Mouse (Mus musculus): Measurements from ENCODE around the gene Pip5k1b.

Pip5k1b gene

GRCm38 (mm10) chr19:24307271-24308221 is 248.1 kb downstream of the Pip5k1b start:
- no peak for DNase-seq (ENCODE audit: low read depth, low spot score)

- no peak for DNase-seq (ENCODE audit: low read depth, low spot score)
These were observed 249.3 kb downstream of the Pip5k1b start for GRCm38 (mm10) chr19:24306351-24306750.

DNA sequence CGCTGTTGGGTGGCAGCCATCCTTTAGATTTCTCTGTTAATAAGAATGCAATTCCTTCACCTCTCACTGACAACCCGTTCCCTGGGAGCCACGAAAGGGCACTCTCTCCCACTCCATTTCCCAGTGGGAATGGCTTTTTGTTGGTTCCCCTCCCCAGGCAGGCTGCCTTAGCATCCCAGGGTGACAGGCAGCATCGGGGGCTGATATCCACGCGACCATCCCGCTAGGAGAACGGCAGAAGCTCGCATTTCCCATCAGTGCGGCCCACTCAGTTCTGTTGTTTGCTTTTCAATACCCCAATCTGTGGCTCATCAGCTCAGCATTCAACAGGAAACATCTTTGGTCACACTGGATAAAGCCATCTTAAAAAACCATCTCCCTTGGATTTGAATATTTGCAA is 253.5 kb downstream of the Pip5k1b start:
- no peak for DNase-seq (ENCODE audit: low read depth, low spot score)

- DNase-seq (ENCODE audit: low read depth, low spot score), result no peak
These were observed 253.9 kb downstream of the Pip5k1b start for GRCm38 (mm10) chr19:24301768-24302148.

DNA sequence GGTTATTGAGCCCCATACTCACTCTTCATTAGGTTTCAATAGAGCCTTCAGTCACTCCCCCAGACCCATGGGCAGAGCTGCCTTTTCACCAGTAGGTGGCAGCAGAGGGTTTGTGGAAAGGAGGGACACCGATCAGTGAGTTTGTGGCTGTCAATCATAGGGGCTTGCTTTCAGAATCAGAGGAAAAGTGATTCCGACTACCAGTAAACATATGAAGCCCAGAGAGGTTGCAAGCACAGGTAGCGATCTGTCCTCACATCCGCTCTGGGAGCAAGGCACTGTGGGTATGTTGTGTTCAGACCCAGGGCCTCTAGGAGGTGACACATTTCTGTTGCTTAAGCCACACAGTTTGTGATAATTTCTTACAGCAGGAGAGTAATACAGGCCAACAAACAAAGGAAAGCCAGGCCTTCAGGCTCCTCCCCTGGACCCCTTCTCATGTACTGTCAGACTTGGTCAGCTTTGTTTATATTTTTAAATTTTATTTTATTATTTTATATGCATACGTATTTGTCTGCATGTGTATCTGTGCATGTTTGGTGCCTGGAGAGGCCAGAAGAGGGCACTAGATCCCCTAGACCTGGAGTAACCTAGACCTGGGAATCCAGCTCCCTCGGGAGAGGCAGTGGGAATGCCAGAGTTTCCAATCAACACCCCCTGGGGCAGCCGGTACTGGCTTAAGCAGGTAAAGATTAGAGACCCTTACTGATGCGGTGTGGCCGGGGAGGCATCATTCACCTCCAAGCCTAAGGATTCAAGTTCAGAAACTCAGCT is 254.5 kb downstream of the Pip5k1b start:
- peak; percentile 68 for DNase-seq (ENCODE audit: low read depth, low spot score)

- DNase-seq (ENCODE audit: low read depth, low spot score), result no peak
These were observed 262.1 kb downstream of the Pip5k1b start for GRCm38 (mm10) chr19:24293537-24293936.

DNA sequence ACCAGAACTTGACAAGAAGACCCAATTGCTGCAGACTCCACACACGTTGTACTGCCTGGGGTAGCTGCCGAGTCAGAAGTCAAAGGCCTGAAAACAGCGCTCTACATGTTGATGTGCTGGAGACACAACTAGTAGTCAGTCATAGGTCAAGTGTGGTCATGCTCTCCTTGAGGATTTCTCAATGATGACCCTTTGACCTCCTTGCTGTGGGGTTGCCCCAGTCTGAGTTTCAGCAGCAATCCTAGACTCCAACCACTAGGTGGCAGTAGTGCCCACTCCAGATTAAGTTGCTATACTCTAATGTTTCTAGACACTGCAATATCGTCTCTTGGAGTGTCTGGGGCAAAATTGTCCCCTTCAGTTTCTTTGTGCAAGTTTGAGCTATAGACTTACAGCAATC is 271.5 kb downstream of the Pip5k1b start:
- DNase-seq (ENCODE audit: low read depth, low spot score), result no peak

- no peak for DNase-seq (ENCODE audit: low read depth, low spot score)
These were observed 274.2 kb downstream of the Pip5k1b start for GRCm38 (mm10) chr19:24281288-24281980.

- DNase-seq (ENCODE audit: low read depth, low spot score), result no peak
These were observed 275.0 kb downstream of the Pip5k1b start, which contains the start of gene Fxn for GRCm38 (mm10) chr19:24280601-24281228. Fxn (minus strand) TSS chr19:24280605.

GRCm38 (mm10) chr19:24279706-24280600 is 275.7 kb downstream of the Pip5k1b start:
- DNase-seq (ENCODE audit: low read depth, low spot score), result peak; percentile 72

- no peak for DNase-seq (ENCODE audit: low read depth, low spot score)
These were observed 276.8 kb downstream of the Pip5k1b start for GRCm38 (mm10) chr19:24278859-24279258.

- DNase-seq (ENCODE audit: low read depth, low spot score), result no peak
These were observed 281.4 kb downstream of the Pip5k1b start for GRCm38 (mm10) chr19:24274281-24274680.

- DNase-seq (ENCODE audit: low read depth, low spot score), result peak; percentile 91
These were observed 283.8 kb downstream of the Pip5k1b start for GRCm38 (mm10) chr19:24271746-24272426.

DNA sequence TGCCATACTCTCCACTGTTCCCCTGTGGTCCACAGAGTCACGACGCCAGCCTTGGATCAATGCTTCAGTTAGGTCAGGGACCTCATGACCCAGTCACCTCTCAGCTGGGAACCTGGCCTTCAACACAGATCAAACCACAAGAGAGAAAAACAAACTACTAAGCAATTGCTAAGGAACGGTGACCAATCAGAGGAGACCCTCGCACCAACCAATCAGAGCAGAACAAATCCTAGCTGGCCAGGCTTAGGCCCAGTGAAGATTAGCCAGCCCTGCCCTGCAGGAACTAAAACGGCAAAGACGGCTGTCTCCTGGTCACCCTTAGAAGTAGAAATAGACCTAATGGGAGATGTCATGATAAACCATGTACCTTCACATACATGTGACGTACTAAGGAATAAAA is 284.3 kb downstream of the Pip5k1b start:
- DNase-seq (ENCODE audit: low read depth, low spot score), result no peak

- no peak for DNase-seq (ENCODE audit: low read depth, low spot score)
These were observed 287.1 kb downstream of the Pip5k1b start for GRCm38 (mm10) chr19:24268531-24268930.

DNA sequence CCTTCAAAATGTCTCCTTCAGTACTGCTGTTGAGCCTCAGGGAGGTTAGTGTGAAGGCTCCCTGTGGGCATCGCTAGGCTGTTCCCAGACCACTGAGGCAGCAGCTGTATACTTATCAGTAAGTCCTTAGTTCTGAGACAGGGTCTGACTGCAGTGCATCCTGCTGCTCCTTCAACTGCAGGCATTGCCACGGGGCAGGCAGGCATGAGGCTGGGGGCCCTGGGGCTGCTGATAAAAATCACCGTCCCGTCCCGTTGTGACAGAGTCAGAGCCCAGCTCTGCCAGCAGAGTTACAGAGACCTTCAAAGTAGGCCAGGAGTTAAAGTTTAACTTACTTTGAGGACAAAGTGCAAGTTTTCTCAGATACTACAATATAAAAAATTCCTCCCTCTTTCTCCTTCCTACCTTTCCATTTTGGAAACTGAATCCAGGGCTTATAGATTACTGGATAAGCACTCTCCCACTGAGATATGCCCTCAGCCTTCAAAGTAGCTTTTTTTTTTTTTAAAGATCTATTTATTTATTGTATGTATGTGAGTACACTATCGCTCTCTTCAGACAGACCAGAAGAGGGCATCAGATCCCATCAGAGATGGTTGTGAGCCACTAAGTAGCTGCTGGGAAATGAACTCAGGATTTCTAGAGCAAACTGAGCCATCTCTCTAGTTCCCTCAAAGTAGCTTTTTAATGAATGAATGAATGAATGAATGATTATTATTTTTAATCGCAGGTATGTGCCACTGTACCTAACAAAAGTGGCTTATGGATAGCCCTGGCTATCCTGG is 289.4 kb downstream of the Pip5k1b start:
- DNase-seq (ENCODE audit: low read depth, low spot score), result no peak

DNA sequence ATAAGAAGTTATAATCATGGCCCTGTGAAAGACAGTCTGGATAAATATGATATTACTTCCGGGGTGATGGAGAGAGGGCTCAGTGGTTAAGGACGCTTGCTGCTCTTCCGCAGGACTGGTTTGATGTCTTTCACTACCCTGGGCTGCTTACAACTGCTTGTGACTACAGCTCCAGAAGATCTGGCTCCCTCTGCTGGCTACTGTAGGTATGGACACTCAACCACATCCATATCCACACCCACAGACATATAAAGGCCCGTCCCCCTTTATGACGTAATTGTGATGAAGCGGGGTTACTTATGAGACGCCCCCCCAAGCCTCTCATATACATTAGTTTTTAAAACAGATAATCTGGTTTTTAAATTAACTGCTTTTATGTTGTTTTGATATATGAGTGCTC is 290.7 kb downstream of the Pip5k1b start:
- peak; percentile 68 for DNase-seq (ENCODE audit: low read depth, low spot score)

DNA sequence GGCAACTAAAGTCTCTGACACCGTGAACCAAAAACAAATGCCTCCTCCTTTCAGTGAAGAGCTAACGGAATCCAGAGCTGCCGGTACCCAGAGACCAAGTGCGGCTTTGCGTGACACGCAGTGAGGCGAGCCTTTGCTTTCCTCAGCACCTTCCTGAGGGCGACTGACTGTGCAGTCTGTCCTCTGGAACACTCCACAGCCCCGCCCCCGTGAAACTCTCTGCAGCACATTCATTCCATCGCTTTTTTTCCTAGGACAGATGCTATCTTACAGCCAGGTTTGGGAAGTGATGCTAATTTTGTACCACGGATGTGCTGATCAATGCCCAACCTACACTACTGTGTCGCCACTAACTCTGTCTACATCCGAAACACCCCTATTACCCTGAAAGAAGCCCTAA is 292.9 kb downstream of the Pip5k1b start:
- no peak for DNase-seq (ENCODE audit: low read depth, low spot score)

All from retina, adult 2 months (tissue).